10 mouse cellular contexts compared by ENCODE assay signal in the genomic region with DNA sequence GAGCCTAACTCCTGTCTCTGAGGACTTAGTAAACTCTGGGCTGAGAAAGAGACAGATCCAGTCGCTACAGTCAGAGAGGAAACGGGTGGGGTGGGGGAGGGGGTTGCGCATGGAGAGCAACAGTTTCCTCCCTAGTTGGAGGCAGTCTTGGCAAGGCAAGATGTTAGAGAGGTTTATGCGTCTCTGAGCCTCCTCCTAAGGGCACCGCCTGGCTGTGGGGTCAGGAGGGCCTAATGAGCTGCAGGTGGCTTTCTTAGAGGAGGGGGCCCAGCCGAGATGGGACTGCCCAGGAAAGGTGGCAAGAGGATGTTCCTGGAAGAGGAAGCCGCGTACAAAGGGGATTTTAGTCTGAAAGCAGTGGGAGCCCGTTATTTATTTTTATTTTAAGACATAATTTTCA. TPM values are rescaled to one million over a fixed set of nuclear protein-coding genes. Genes with fewer than 3 reads are reported as not detected.
DNase-seq lines count a peak whose midpoint lies in the region; ATAC-seq and TF ChIP-seq lines count a peak whose summit lies in the region.
"Had no signal": no experiment of that assay in that cellular context is flagged by ENCODE, and none has a peak within 500 bp of the region (broad histone marks: within the 10 kb centered on the region; RNA-seq: fewer than 3 reads in every experiment).

No protein-coding gene starts in this region.

- no peak for TF ChIP-seq CTCF in forebrain, postnatal 0 days (IDR thresholded peaks at IDR 0.05; ENCODE audit: low read depth)
- TF ChIP-seq CTCF in stomach, postnatal 0 days (IDR thresholded peaks at IDR 0.05; ENCODE audit: low read depth), result no peak

- H3K4me3 ChIP-seq in forebrain, embryonic 10.5 days, result peak overlapping the region; percentile 10; the same call in 1 of the 2 replicates
- H3K4me3 ChIP-seq in forebrain, postnatal 0 days (ENCODE audit: low read depth, low read length), result no peak overlapping the region
- H3K4me3 ChIP-seq in kidney, embryonic 14.5 days (ENCODE audit: low read length), result no peak overlapping the region
- no peak overlapping the region for H3K4me3 ChIP-seq in stomach, embryonic 15.5 days (replicated peaks)
- no peak overlapping the region for H3K4me3 ChIP-seq in stomach, postnatal 0 days (ENCODE audit: low read depth, low read length)
- no peak overlapping the region for H3K4me3 ChIP-seq in neural tube, embryonic 11.5 days (ENCODE audit: low read depth, low read length)

- H3K4me2 ChIP-seq in forebrain, postnatal 0 days (ENCODE audit: low read depth), result no peak overlapping the region
- H3K4me2 ChIP-seq in kidney, embryonic 14.5 days (replicated peaks; ENCODE audit: low read depth, low read length), result no peak overlapping the region
- 0 out of 2 replicates have a peak overlapping the region, but pooled peaks have one; percentile 2 for H3K4me2 ChIP-seq in stomach, embryonic 15.5 days
- no peak overlapping the region for H3K4me2 ChIP-seq in stomach, postnatal 0 days (replicated peaks; ENCODE audit: low read depth)
- H3K4me2 ChIP-seq in neural tube, embryonic 11.5 days (ENCODE audit: low read depth), result no peak overlapping the region

- H3K36me3 ChIP-seq in forebrain, embryonic 10.5 days (replicated peaks), result no peaks in the 10 kb centered on the region
- H3K36me3 ChIP-seq in forebrain, postnatal 0 days (ENCODE audit: insufficient read depth), result no peaks in the 10 kb centered on the region
- no peaks in the 10 kb centered on the region for H3K36me3 ChIP-seq in kidney, embryonic 14.5 days (ENCODE audit: control insufficient read depth, insufficient read depth, low read length)
- no peaks in the 10 kb centered on the region for H3K36me3 ChIP-seq in stomach, embryonic 15.5 days
- H3K36me3 ChIP-seq in stomach, postnatal 0 days (ENCODE audit: control insufficient read depth, insufficient read depth, low read length), result no peaks in the 10 kb centered on the region
- no peaks in the 10 kb centered on the region for H3K36me3 ChIP-seq in neural tube, embryonic 11.5 days (ENCODE audit: control insufficient read depth, insufficient read depth, low read length)
- H3K36me3 ChIP-seq: midbrain, embryonic 15.5 days had no signal

- no peaks in the 10 kb centered on the region for H3K9me3 ChIP-seq in forebrain, embryonic 10.5 days
- H3K9me3 ChIP-seq in forebrain, postnatal 0 days (ENCODE audit: low read length), result 0 out of 2 replicates have a peak, but pooled peaks cover 4% of the 10 kb centered on the region
- H3K9me3 ChIP-seq in kidney, embryonic 14.5 days (ENCODE audit: control insufficient read depth, low read length), result no peaks in the 10 kb centered on the region
- H3K9me3 ChIP-seq in stomach, embryonic 15.5 days, result no peaks in the 10 kb centered on the region
- H3K9me3 ChIP-seq in stomach, postnatal 0 days (ENCODE audit: control insufficient read depth, low read length), result no peaks in the 10 kb centered on the region
- no peaks in the 10 kb centered on the region for H3K9me3 ChIP-seq in neural tube, embryonic 11.5 days (ENCODE audit: control insufficient read depth, low read length)
- H3K9me3 ChIP-seq: midbrain, embryonic 15.5 days had no signal

- no peak overlapping the region for H3K27ac ChIP-seq in forebrain, embryonic 10.5 days
- H3K27ac ChIP-seq in forebrain, postnatal 0 days (ENCODE audit: low read depth, low read length), result no peak overlapping the region
- H3K27ac ChIP-seq in kidney, embryonic 14.5 days (ENCODE audit: low read depth, low read length), result no peak overlapping the region
- no peak overlapping the region for H3K27ac ChIP-seq in stomach, embryonic 15.5 days
- H3K27ac ChIP-seq in stomach, postnatal 0 days (replicated peaks), result no peak overlapping the region
- no peak overlapping the region for H3K27ac ChIP-seq in neural tube, embryonic 11.5 days (ENCODE audit: low read depth, low read length)
- H3K27ac ChIP-seq: midbrain, embryonic 15.5 days had no signal

- no peak for ATAC-seq in forebrain, postnatal 0 days
- no peak for ATAC-seq in kidney, embryonic 14.5 days (ENCODE audit: low FRiP score, low TSS enrichment)
- ATAC-seq in stomach, embryonic 15.5 days (ENCODE audit: insufficient read depth, low FRiP score, low read depth), result no peak
- no peak for ATAC-seq in stomach, postnatal 0 days (ENCODE audit: low FRiP score, low TSS enrichment)
- no peak for ATAC-seq in neural tube, embryonic 11.5 days (ENCODE audit: insufficient read depth, low FRiP score, low TSS enrichment)
- ATAC-seq: midbrain, embryonic 15.5 days had no signal

- DNase-seq in forebrain, embryonic 10.5 days (ENCODE audit: extremely low spot score, low spot score), result peak; percentile 30
- no peak for DNase-seq in forebrain, postnatal 0 days
- DNase-seq in kidney, postnatal 10 days, result peak; percentile 38
- DNase-seq in stomach, postnatal 0 days (ENCODE audit: low spot score), result no peak
- peak; percentile 20 for DNase-seq in neural tube, embryonic 11.5 days (ENCODE audit: low spot score)
- DNase-seq in adrenal gland, postnatal 14 days, result no peak
- DNase-seq: right cerebral cortex, postnatal 25 days had no signal

- peaks cover 25% of the 10 kb centered on the region for H3K4me1 ChIP-seq in forebrain, embryonic 10.5 days
- no peaks in the 10 kb centered on the region for H3K4me1 ChIP-seq in forebrain, postnatal 0 days (ENCODE audit: insufficient read depth)
- H3K4me1 ChIP-seq in kidney, embryonic 14.5 days (ENCODE audit: control insufficient read depth, insufficient read depth, low read length), result 0 out of 2 replicates have a peak, but pooled peaks cover 3% of the 10 kb centered on the region
- H3K4me1 ChIP-seq in stomach, embryonic 15.5 days, result peaks cover 9% of the 10 kb centered on the region
- no peaks in the 10 kb centered on the region for H3K4me1 ChIP-seq in stomach, postnatal 0 days (replicated peaks; ENCODE audit: control insufficient read depth, insufficient read depth)
- H3K4me1 ChIP-seq in neural tube, embryonic 11.5 days (ENCODE audit: control insufficient read depth, insufficient read depth, low read length), result no peaks in the 10 kb centered on the region

- no peak for TF ChIP-seq EP300 in stomach, postnatal 0 days (optimal IDR thresholded peaks at IDR 0.05)

- WGBS in forebrain, embryonic 10.5 days, result 6% methylated on average over 9 of the region's 9 CpGs
- 13% methylated on average over 9 of the region's 9 CpGs for WGBS in forebrain, postnatal 0 days
- WGBS in kidney, embryonic 14.5 days, result 9% methylated on average over 9 of the region's 9 CpGs
- WGBS in stomach, embryonic 15.5 days, result 13% methylated on average over 9 of the region's 9 CpGs
- WGBS in stomach, postnatal 0 days, result 11% methylated on average over 9 of the region's 9 CpGs
- WGBS in neural tube, embryonic 11.5 days, result 12% methylated on average over 9 of the region's 9 CpGs

- H3K9ac ChIP-seq in forebrain, postnatal 0 days, result no peak overlapping the region
- no peak overlapping the region for H3K9ac ChIP-seq in kidney, embryonic 14.5 days (ENCODE audit: low read depth, low read length)
- H3K9ac ChIP-seq in stomach, embryonic 15.5 days, result no peak overlapping the region
- no peak overlapping the region for H3K9ac ChIP-seq in stomach, postnatal 0 days (ENCODE audit: low read length)
- no peak overlapping the region for H3K9ac ChIP-seq in neural tube, embryonic 11.5 days (ENCODE audit: low read length)
- H3K9ac ChIP-seq: midbrain, embryonic 15.5 days had no signal

- H3K27me3 ChIP-seq in forebrain, embryonic 10.5 days (ENCODE audit: poor library complexity, severe bottlenecking), result peaks cover 64% of the 10 kb centered on the region
- peaks cover 21% of the 10 kb centered on the region for H3K27me3 ChIP-seq in forebrain, postnatal 0 days (ENCODE audit: insufficient read depth, low read length)
- peaks cover 44% of the 10 kb centered on the region for H3K27me3 ChIP-seq in kidney, embryonic 14.5 days (ENCODE audit: control insufficient read depth, insufficient read depth, low read length)
- peaks cover 39% of the 10 kb centered on the region for H3K27me3 ChIP-seq in stomach, embryonic 15.5 days (replicated peaks)
- no peaks in the 10 kb centered on the region for H3K27me3 ChIP-seq in stomach, postnatal 0 days (ENCODE audit: control insufficient read depth, insufficient read depth, low read length)
- peaks cover 35% of the 10 kb centered on the region for H3K27me3 ChIP-seq in neural tube, embryonic 11.5 days (ENCODE audit: control insufficient read depth, insufficient read depth, low read length)

RNA-seq across cellular contexts. Expression of a gene that starts 3.5 kb away (rescaled TPM):
- 0.89 and 0.93 TPM in 2 replicates for polyA plus RNA-seq in forebrain, embryonic 10.5 days (2016; fragmentation: Nextera tagmentation; extraction: Ambion mirVana)
- total RNA-seq in forebrain, postnatal 0 days (2014; rRNA removed), result 0.24 and 0.62 TPM in 2 replicates
- 0.34 and 0.51 TPM in 2 replicates for polyA plus RNA-seq in forebrain, postnatal 0 days (2015; fragmentation: Nextera tagmentation; extraction: Ambion mirVana)
- polyA plus RNA-seq in kidney, embryonic 14.5 days (2014; fragmentation: Nextera tagmentation; extraction: Ambion mirVana), result 1.1 and 1.7 TPM in 2 replicates
- polyA plus RNA-seq in stomach, embryonic 15.5 days (2015; fragmentation: Nextera tagmentation; extraction: Ambion mirVana), result 1.3 and 1.4 TPM in 2 replicates
- polyA plus RNA-seq in stomach, postnatal 0 days (2015; fragmentation: Nextera tagmentation; extraction: Ambion mirVana), result 0.27 TPM in 2 replicates
- 1.4 and 1.6 TPM in 2 replicates for polyA plus RNA-seq in neural tube, embryonic 11.5 days (2014; fragmentation: Nextera tagmentation; extraction: Ambion mirVana)
- total RNA-seq in adrenal gland, postnatal 14 days (2021), result 2.8 and 4.1 TPM in 2 replicates

Comparison
In these comparisons a context has a peak if more than half of its experiments do, and no peak if none do; other contexts are left out.
1. DNase-seq: peak in forebrain, embryonic 10.5 days (single experiment), kidney, postnatal 10 days (single experiment) and neural tube, embryonic 11.5 days (single experiment); none in forebrain, postnatal 0 days (single experiment), stomach, postnatal 0 days (single experiment) and adrenal gland, postnatal 14 days (single experiment).